Mouse (Mus musculus) cerebellum, postnatal 14 days (tissue): ENCODE data around the gene Lrrc43.
A peak's percentile ranks its signal among the peaks of the same experiment; 100 is the strongest.
"Not testable (repeated sequence)": the region's sequence is repeated elsewhere in the genome, so short reads cannot be mapped to it uniquely, and the experiment has no call there.

Experiments
- DNase-seq, 2 experiments: peaks; one replicate each; pipeline ENCODE4 v3.0.0; 2021; ENCODE audit warnings: mixed read lengths in 2 of 2

The Lrrc43 gene

GRCm38 (mm10) chr5:123489112-123489785 is at the start of gene Lrrc43, which contains the start of gene Il31:
TSS of gene Lrrc43 (plus strand) at chr5:123489305.
TSS of gene Il31 (minus strand) at chr5:123489489.
- DNase-seq, result peak; percentile 36 to 47

GRCm38 (mm10) chr5:123439312-123439711 is 49.8 kb upstream of the Lrrc43 start:
- no peak for DNase-seq

- DNase-seq, result peak; percentile 52 to 73
These were observed 49.2 kb upstream of the Lrrc43 start for GRCm38 (mm10) chr5:123439941-123440340.

GRCm38 (mm10) chr5:123440664-123441063 is 48.4 kb upstream of the Lrrc43 start:
- DNase-seq, result peak; percentile 32 to 41

- no peak for DNase-seq
These were observed 46.8 kb upstream of the Lrrc43 start for GRCm38 (mm10) chr5:123442283-123442682.

GRCm38 (mm10) chr5:123444069-123444468 is 45.0 kb upstream of the Lrrc43 start:
- DNase-seq, result peak; percentile 84 to 86

GRCm38 (mm10) chr5:123444849-123445334 is 44.2 kb upstream of the Lrrc43 start:
- peak in 1 of 2 experiments; percentile 41 for DNase-seq

GRCm38 (mm10) chr5:123451886-123452285 is 37.2 kb upstream of the Lrrc43 start:
- DNase-seq, result no peak

- peak in 1 of 2 experiments; percentile 45 for DNase-seq
These were observed 27.7 kb upstream of the Lrrc43 start for GRCm38 (mm10) chr5:123461420-123461819.

- no peak for DNase-seq
These were observed 24.5 kb upstream of the Lrrc43 start for GRCm38 (mm10) chr5:123464638-123465037.

GRCm38 (mm10) chr5:123470784-123471400 is 18.2 kb upstream of the Lrrc43 start:
- DNase-seq, result no peak

GRCm38 (mm10) chr5:123473817-123474216 is 15.3 kb upstream of the Lrrc43 start:
- no peak for DNase-seq

- no peak for DNase-seq
These were observed 1.3 kb upstream of the Lrrc43 start for GRCm38 (mm10) chr5:123487659-123488395.

GRCm38 (mm10) chr5:123489935-123490334 is 830 bp downstream of the Lrrc43 start:
- no peak for DNase-seq

- peak; percentile 68 to 78 for DNase-seq
These were observed 10.6 kb downstream of the Lrrc43 start for GRCm38 (mm10) chr5:123499717-123500116.

GRCm38 (mm10) chr5:123501973-123502372 is 12.9 kb downstream of the Lrrc43 start:
- DNase-seq, result no peak

GRCm38 (mm10) chr5:123507936-123508723 is 19.0 kb downstream of the Lrrc43 start:
- peak; percentile 76 to 83 for DNase-seq

- no peak for DNase-seq
These were observed 19.8 kb downstream of the Lrrc43 start for GRCm38 (mm10) chr5:123508921-123509320.

GRCm38 (mm10) chr5:123510160-123510559 is 21.1 kb downstream of the Lrrc43 start, which contains the start of gene B3gnt4:
TSS of gene B3gnt4 (plus strand) at chr5:123510460.
- no peak for DNase-seq

- DNase-seq, result not testable (repeated sequence)
These were observed 22.3 kb downstream of the Lrrc43 start for GRCm38 (mm10) chr5:123511426-123511825.

- no peak for DNase-seq
These were observed 23.0 kb downstream of the Lrrc43 start for GRCm38 (mm10) chr5:123512102-123512501.

GRCm38 (mm10) chr5:123514871-123515270 is 25.8 kb downstream of the Lrrc43 start:
- no peak for DNase-seq
